Mouse (Mus musculus) neural tube, postnatal 0 days (tissue): ENCODE results near the gene Shisa7. TPM values are rescaled to one million over a fixed set of nuclear protein-coding genes. Genes with fewer than 3 reads are reported as not detected.

ENCODE experiments used
- polyA plus RNA-seq: library from polyadenylated mRNA; unstranded; fragments of >200 nt; fragmentation: Nextera tagmentation; extraction: Ambion mirVana; gene quantifications from 2 replicates; pipeline ENCODE4 v1.2.1, GENCODE M21; 2015

Gene Shisa7
- 8.2 and 11.1 TPM in 2 replicates for polyA plus RNA-seq

DNA sequence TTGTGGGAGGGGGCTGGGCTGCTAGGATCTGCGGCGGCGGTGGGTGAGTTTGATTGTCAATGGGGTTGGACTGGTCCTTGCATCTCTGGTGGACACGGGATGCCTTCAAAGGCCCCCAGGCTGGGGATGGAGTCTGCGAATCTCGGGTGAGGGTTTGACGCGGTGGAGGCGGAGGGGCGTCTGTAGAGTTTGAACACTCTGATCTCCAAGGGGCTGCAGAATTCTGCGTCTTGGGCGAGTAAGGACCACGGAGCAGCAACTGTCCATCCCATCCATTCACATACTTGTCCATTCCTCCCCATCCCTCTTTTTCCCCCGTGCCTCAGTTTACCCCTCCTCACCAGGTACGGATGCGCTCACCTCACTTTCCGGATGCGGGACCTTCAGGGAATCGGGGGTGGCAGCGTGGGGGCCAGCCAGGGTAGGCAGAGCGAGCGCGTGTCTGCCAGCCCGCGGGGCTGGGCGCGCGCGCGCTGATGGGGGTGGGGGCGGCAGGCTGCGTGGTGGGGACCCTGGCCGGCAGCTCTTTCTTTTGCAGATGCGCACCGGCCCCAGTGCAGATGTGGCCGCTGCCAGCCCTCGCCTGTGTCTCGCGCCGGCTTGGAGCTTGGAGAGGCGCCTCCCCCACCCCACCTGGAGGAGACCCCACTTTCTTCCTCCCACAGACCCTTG lies at the start of gene Shisa7:
TSS of gene Shisa7 (minus strand) at position 452 of the 672 bp plus-strand sequence.

DNA sequence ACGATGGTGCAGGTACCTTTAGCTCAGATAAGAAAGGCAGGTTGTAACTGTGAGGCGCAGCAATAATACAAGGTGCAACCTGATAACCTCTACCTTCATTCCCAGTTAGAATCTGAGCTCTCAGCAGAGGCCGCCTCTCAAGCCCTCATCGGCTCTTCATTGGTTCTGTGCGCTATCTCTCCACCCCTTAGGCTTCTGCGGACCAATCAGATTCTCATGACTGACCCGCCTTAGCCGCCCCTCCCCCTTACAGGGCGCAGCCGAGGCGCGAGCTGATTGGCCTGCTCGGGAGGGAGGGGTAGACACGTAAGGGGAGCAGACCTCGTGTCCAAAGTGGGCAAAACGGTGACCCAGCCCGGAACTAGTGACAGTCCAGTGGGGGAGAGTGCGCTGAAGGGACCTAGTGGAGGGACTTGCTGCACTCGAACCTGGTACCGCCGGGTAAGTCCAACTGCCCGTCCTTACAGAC lies 32.3 kb upstream of the Shisa7 start, which contains the start of gene Isoc2a:
TSS of gene Isoc2a (plus strand) at position 401 of the 469 bp plus-strand sequence.

DNA sequence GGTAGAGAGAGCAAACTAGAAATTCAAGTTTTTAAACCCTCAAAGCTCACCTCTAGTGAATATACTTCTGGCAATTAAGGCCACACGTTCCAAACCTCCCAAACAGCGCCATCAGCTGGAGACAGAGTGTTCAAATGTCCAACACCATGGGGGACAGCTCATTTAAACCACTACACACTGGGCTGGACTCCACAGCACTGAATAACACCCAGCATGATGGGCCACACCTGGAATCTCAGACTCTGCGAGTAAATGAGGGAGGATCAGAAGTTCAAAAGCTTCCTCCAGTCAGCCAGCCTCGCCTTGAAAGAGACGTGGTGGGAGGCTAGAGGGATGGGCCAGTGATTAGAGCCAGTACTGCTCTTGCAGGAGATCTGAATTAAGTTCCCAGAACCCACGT lies 25.6 kb upstream of the Shisa7 start, which contains the start of gene Isoc2b:
TSS of gene Isoc2b (minus strand) at position 126 of the 400 bp plus-strand sequence.

DNA sequence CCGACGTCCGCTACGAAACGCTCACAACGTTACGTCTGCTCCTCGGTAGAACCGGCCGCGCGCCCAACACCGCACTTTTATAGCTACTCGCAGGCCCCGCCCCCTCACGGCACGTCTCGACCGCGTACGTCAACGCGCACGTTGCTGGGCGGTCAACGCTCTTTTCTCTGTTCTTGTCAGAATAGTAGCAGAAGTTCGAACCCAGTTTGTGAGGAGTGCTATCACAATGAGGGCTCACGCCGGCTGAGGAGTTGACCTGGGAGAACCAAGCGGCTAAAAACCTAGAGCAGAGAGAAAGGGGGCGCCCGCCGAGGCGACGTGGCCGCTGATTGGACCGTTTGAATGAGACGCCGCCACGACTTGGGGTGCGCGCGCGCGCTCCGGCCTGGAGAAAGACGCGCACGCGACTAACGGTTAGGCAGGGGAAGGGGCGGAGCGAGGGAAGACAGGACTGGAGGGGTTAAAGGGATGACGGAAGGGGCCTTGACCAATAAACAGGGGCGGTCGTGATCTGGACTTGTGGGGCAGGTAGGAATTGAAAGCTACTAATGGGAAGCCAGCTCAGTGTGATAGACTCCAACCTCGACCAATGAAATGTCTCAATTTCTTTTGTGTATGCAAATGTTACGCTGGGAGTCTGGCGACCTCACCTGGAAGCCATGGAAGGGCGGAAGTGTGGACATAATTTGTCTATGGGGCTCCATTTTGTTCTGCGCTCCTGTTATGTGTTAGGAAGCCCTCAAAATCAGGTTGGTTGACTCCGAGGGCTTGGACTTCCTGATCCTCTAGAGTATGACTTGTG lies 32.0 kb downstream of the Shisa7 start, which contains the start of gene Ube2s:
TSS of gene Ube2s (minus strand) at position 288 of the 802 bp plus-strand sequence.

DNA sequence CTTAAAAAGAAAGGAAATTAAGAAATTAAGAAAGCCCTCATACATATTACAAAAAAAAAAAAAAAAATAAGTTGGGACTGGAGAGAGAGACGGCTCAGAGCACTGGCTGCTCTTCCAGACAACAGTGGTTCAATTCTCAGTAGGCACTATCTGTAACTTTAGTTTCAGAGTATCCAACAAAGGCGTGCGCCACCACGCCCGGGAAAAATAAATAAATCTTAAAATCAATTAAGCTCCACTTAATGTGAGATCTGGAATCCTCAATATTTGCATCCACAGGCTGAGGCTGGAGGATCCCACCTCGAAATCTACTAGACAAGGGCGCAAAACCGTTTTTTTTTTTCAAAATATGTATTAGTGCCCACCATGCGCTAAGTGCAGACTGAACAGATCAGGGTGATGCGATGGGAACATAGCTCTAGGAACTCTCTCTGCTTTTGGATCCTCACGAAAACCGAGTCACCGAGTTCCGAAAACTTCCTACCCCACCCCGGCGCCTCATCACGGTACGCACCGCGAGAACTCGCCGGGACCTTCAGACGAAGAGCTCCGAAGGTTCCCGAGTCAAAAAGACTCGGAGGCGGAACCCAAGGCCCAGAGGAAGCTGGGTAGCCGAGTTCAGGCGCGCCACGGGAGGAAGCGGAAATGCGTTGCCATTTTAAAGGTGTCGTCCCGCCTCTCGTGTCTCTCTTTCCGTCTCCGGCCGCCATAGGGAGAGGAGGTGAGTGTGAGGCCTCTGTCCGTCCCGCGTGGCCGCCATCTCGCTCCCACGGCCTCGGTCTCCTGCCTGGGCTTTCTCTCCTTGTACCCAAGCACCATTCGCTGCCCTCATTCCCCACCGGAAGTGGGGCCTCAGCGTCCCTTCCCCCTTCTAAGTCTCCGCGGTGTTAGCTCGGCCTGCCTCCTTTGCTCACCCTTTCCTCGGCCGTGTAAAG lies 52.0 kb downstream of the Shisa7 start, which contains the start of gene Rpl28:
TSS of gene Rpl28 (plus strand) at position 597 of the 935 bp plus-strand sequence.

DNA sequence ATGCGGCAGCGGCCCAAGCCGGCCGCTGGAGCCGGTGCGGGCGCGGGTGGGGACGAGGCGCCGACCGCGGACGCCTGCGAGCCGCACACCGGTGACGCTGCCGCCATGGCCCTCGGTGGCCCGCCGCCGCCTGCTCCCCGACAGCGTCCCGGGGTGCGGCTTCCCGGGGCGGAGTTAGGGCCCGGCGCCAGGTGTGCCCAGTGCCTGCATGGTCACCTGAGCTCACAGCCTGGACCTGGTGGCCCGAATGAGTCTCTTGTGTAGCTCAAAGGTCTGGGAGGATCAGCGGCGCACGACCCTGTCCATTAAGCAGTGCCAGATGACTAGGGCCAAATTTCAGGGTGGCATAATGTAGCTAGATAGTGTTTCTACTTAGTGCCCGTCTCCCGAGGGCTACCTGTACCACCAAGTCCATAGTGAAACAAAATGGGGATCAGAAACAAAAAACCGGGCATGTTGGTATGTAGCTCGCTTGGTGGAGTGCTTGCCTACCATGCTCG lies 55.0 kb downstream of the Shisa7 start, which contains the start of gene Tmem238:
TSS of gene Tmem238 (minus strand) at position 221 of the 500 bp plus-strand sequence.

DNA sequence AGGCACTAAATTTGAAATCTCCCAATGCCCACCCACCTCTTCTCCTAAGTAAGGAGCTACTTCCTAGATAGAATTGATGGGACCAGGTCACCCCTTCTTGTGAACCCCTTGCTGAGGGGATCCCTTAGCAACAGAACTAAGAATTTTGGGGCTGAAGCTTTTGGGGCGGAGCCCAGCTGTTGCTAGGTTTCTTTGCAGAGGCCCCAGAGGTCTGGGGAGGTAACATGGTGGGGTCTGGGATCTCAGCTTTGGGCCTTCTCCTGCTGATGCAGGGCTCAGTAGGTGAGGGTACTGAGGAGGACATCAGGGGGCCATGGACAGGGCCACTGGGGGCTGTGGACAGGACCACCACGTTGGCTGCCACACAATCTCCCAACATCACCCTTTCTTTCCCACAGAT lies 61.7 kb downstream of the Shisa7 start, which contains the start of the genes Il11 and Tmem190:
TSS of gene Il11 (minus strand) at position 101 of the 400 bp plus-strand sequence.
TSS of gene Tmem190 (plus strand) at position 179 of the 400 bp plus-strand sequence.

Other genes with a start within 250 kb of the Shisa7 start
- gene Ptprh, start 240.7 kb downstream of the Shisa7 start, polyA plus RNA-seq = 0.45 and 0.60 TPM in 2 replicates
- gene Tmem86b, start 213.3 kb downstream of the Shisa7 start, polyA plus RNA-seq = 0.75 and 1.0 TPM in 2 replicates
- gene Ppp6r1, start 185.7 kb downstream of the Shisa7 start, polyA plus RNA-seq = 11.9 and 12.9 TPM in 2 replicates
- gene Hspbp1, start 159.6 kb downstream of the Shisa7 start, polyA plus RNA-seq = 159 and 162 TPM in 2 replicates
- 9.4 and 9.6 TPM in 2 replicates for gene Brsk1, start 154.1 kb downstream of the Shisa7 start, polyA plus RNA-seq
- gene Tmem150b, start 119.4 kb downstream of the Shisa7 start, polyA plus RNA-seq = 0.13 TPM in 1 of 2 replicates, not detected in the other
- gene Kmt5c, start 104.6 kb downstream of the Shisa7 start, polyA plus RNA-seq = 27.9 and 32.2 TPM in 2 replicates
- 64.8 and 72.7 TPM in 2 replicates for gene Cox6b2, start 91.6 kb downstream of the Shisa7 start, polyA plus RNA-seq
- gene Fam71e2, start 73.4 kb downstream of the Shisa7 start, polyA plus RNA-seq = not detected in 2 replicates
- 1.3 and 1.4 TPM in 2 replicates for gene Il11, start 61.8 kb downstream of the Shisa7 start, polyA plus RNA-seq
- not detected in 2 replicates for gene Tmem190, start 61.8 kb downstream of the Shisa7 start, polyA plus RNA-seq
- 15.1 and 19.9 TPM in 2 replicates for gene Tmem238, start 55.0 kb downstream of the Shisa7 start, polyA plus RNA-seq
- gene Rpl28, start 51.8 kb downstream of the Shisa7 start, polyA plus RNA-seq = 306 and 332 TPM in 2 replicates
- gene Ube2s, start 32.1 kb downstream of the Shisa7 start, polyA plus RNA-seq = 236 and 237 TPM in 2 replicates
- gene Isoc2b, start 25.6 kb upstream of the Shisa7 start, polyA plus RNA-seq = 3.1 and 4.0 TPM in 2 replicates
- 0.85 and 0.86 TPM in 2 replicates for gene Isoc2a, start 32.5 kb upstream of the Shisa7 start, polyA plus RNA-seq
- gene Gm36210, start 61.8 kb upstream of the Shisa7 start, polyA plus RNA-seq = 0.42 TPM in 1 of 2 replicates, not detected in the other
- gene Zfp628, start 70.5 kb upstream of the Shisa7 start, polyA plus RNA-seq = 3.0 and 4.2 TPM in 2 replicates
- gene Nat14, start 77.3 kb upstream of the Shisa7 start, polyA plus RNA-seq = 35.0 and 39.1 TPM in 2 replicates
- gene Ssc5d, start 81.1 kb upstream of the Shisa7 start, polyA plus RNA-seq = 0.88 and 1.3 TPM in 2 replicates
- not detected in 2 replicates for gene Sbk2, start 119.7 kb upstream of the Shisa7 start, polyA plus RNA-seq
- 0.12 and 0.25 TPM in 2 replicates for gene Sbk3, start 126.5 kb upstream of the Shisa7 start, polyA plus RNA-seq
- gene Zfp579, start 151.5 kb upstream of the Shisa7 start, polyA plus RNA-seq = 37.5 and 40.0 TPM in 2 replicates
- gene Zfp524, start 169.7 kb upstream of the Shisa7 start, polyA plus RNA-seq = 5.8 and 6.8 TPM in 2 replicates
- gene Fiz1, start 170.0 kb upstream of the Shisa7 start, polyA plus RNA-seq = 22.9 and 26.6 TPM in 2 replicates
- gene Gm44973, start 170.8 kb upstream of the Shisa7 start, polyA plus RNA-seq = 1.3 and 2.1 TPM in 2 replicates
- gene Zfp865, start 175.7 kb upstream of the Shisa7 start, polyA plus RNA-seq = 5.1 and 5.6 TPM in 2 replicates
- 72.3 and 78.9 TPM in 2 replicates for gene Ccdc106, start 175.9 kb upstream of the Shisa7 start, polyA plus RNA-seq
- not detected in 2 replicates for gene 4632433K11Rik, start 189.4 kb upstream of the Shisa7 start, polyA plus RNA-seq
- gene Zfp784, start 193.8 kb upstream of the Shisa7 start, polyA plus RNA-seq = 6.1 and 7.8 TPM in 2 replicates
- 128 and 133 TPM in 2 replicates for gene Zfp580, start 206.8 kb upstream of the Shisa7 start, polyA plus RNA-seq
- gene U2af2, start 217.4 kb upstream of the Shisa7 start, polyA plus RNA-seq = 72.7 and 76.9 TPM in 2 replicates
- gene Epn1, start 235.5 kb upstream of the Shisa7 start, polyA plus RNA-seq = 93.4 and 120 TPM in 2 replicates